Mouse (Mus musculus) cerebellum, adult (tissue): ENCODE data around the gene Nrn1l.

Experiments
- ATAC-seq: cut with Nextera tagmentation; 2 replicates; pipeline ENCODE4 v1.9.2; 2017; ENCODE audit warnings: mild to moderate bottlenecking, moderate library complexity, mixed read lengths; ENCODE audit not compliant: insufficient number of reproducible peaks, low FRiP score, low TSS enrichment

Nrn1l gene

GRCm38 (mm10) chr8:105893339-105893738 lies at the start of gene Nrn1l:
Nrn1l (plus strand) TSS chr8:105893567.
- no peak for ATAC-seq

DNA sequence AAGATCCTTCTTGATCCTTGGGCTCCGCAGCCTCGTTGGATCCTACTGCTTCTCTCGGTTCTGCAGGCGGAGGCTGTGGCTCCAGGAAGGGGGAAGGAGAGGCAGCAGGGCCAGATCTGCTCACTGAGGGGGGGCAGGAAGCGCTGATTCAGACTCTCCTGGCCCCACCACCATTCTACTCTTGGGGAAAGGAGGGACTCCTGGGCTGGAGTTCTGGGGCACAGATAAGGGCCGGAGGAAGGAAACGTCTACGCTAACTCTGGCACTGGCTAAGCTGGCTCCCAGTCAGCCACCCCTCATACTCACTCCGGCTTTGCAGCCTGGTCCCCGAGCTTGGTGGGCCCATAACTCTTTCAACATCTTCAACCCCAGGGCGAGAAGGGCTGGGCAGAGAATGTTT lies 46.7 kb upstream of the Nrn1l start:
- ATAC-seq, result no peak

- no peak for ATAC-seq
These were observed 43.4 kb upstream of the Nrn1l start for GRCm38 (mm10) chr8:105850014-105850413.

- ATAC-seq, result no peak
These were observed 42.8 kb upstream of the Nrn1l start for GRCm38 (mm10) chr8:105850611-105851010.

- ATAC-seq, result peak; percentile 60
These were observed 41.7 kb upstream of the Nrn1l start for GRCm38 (mm10) chr8:105851651-105852143.

DNA sequence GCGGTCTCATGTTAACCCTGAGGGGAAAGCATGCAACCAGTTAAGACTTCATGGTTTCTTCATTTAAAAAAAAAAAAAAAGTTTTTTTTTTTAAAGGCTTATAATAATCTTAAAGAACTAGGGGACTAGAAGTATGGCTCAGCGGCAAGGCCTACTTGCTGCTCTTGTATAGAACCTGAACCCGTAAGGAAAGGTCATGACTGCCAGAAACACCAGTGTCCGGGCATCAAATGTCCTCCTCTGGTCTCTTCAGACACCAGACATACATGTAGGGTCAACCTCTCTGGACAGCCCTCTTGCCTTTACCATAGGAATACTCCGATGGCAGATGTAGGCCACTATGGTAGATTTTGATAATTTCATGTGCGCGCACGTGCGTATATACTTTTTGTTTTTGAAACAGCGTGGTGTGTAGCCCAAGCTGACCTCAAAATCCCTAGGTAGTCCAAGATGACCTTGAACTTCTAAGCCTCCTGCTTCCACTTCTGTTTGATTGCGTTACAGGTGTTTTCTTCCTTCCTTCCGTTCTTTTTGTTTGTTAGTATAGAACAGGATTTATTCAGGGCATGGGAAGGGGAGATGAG lies 41.1 kb upstream of the Nrn1l start:
- ATAC-seq, result no peak

DNA sequence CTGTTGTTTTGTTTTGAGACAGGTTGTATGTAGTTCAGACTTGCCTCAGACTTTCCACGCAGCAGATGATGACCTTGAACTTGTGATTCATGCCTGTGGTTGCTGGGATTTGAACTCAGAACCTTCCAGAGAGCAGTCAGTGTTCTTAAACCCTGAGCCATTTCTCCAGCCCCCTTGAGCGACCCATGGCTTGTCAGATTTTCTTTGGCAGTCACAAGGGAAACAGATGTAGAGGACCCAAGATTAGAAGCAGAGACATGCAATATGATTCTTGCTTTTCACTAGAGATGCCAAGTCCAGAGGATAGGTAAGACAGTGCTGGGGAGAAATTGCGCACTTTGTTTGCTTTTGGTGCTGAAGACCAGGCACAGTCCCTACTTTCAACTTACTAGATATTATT lies 40.2 kb upstream of the Nrn1l start, which contains the start of gene Cenpt:
Gene Cenpt (minus strand): TSS at position 101 of the 400 bp plus-strand sequence.
- no peak for ATAC-seq

GRCm38 (mm10) chr8:105854303-105854702 lies 39.1 kb upstream of the Nrn1l start:
- peak; percentile 15; the same call in 1 of the 2 replicates for ATAC-seq

DNA sequence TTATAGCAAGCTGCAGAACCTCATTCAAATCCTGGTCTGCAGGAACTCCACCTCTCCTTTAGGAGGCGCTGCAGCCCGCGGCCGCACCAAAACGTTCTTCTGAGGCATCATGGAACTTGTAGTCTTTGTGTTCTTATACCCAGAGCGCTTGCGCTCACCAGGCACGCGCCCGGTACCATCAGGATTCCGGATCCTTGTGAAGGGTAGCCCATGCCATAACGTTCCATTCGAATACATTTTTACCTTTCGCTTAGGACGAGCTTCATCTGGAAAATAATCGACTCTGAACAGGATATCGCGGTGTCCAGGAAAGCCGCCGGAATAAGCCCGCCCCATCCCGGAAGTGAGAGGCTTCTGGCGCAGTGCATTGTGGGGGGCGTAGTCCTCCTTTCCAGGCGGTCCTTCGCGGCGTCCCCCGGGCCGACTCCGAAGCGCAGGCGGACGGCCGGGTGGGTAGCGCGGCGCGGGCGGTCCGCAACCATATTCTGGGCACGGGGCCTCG lies 38.6 kb upstream of the Nrn1l start, which contains the start of gene Thap11:
Gene Thap11 (plus strand): TSS at position 418 of the 502 bp plus-strand sequence.
- ATAC-seq, result peak; percentile 84

- ATAC-seq, result peak; percentile 27; the same call in 1 of the 2 replicates
These were observed 37.9 kb upstream of the Nrn1l start for GRCm38 (mm10) chr8:105855248-105856167.

DNA sequence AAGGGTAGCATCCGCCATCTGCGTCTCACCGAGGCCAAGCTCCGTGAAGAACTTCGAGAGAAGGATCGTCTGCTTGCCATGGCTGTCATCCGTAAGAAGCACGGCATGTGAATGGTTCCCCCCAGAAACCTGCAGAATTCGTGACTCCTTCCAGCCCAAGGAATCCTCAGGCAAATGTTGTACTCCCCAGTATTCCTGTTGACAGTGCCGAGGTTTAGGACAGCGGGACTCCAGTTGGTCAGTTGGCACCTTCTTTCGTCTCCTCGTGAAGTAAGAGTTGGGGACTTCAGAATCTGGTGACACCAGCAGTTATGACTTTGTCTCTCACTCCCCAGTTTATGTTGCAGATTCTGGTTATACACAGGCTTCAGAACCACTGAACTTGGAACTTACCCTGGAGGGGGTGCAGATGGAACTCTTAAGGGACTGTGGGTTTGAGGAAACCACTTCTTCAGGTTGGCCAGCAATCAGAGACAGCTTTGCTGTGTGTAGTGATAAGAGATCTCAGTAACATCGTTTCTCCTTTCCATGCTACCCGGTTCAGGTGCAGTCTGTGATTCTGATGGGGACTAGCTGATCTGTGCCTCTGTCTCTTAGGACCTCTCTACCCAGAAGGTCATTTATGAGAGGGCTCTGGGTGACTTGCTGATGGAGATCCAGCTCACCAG lies 37.1 kb upstream of the Nrn1l start:
- no peak for ATAC-seq

GRCm38 (mm10) chr8:105858495-105858894 lies 34.9 kb upstream of the Nrn1l start:
- ATAC-seq, result no peak

- no peak for ATAC-seq
These were observed 34.1 kb upstream of the Nrn1l start for GRCm38 (mm10) chr8:105859314-105859713.

DNA sequence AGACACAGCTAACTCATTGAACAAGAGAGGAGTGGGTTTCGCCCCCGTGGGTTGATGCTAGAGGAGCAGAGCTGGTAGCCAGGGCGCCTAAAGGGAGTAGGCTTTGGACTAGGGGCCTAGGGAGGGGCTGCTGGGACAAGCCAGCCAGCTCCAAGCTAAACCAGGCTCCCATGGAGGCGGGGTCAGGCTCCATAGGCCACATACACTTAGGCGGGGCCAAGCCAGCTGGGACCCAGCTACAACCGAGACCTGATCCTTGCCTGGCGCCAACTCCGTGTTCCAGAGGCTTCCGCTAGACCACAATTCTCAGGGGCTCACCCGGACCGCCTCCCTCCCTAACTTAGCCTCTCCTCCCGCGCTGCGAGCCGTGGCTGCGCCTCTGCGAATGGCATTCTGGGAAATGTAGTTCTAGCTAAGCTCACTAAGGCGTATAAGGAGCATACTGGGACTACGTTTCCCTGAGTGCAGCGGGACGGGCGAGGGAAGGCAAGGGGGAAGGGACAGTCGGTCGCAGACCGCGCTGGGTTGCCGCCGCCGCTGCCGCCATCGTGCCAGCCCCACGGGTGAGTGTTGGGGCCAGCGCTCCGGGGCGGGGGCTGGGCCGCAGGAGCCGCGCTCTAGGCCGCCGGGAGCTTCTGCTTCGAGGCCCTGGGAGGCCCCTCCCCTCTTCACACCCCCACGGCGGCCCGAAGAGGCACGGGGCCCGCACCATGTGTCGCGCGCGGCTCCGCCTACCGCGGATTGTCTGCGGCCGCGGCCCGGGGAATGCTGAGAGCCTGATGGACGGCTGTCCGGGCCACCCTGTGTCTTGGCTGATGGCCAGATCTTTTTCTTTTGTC lies 33.0 kb upstream of the Nrn1l start, which contains the start of gene Nutf2:
Gene Nutf2 (plus strand): TSS at position 438 of the 839 bp plus-strand sequence.
- ATAC-seq, result peak; percentile 93

- no peak for ATAC-seq
These were observed 31.4 kb upstream of the Nrn1l start for GRCm38 (mm10) chr8:105861951-105862350.

DNA sequence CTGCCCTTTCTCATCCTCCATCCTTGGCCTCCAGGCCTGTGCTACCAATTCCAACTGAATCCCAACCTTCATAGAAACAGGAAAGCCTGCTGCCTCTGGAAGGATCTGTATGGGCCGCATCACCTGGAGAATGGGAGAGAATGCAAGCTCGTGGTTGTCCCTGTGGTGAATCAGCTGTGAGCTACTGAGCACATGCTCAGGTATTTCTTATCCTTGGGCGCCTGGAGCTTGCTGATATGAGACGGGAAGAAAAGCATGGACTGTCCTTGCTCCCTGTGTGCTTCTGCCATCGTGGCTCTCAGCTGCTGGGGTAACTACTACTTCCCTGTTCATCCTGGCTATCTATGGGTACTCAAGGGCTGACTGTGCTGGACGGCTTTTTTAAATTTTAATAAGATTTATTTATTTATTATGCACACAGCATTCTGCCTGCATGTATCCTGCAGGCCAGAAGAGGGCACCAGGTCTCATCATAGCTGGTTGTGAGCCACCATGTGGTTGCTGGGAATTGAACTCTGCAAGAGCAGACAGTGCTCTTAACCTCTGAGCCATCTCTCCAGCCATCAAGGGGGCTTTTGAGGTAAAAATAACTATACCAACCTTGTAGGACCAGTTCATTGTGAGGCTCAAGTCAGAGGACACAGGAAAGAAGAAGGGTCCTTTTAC lies 26.9 kb upstream of the Nrn1l start:
- no peak for ATAC-seq

GRCm38 (mm10) chr8:105874301-105874700 lies 19.1 kb upstream of the Nrn1l start:
- peak; percentile 87 for ATAC-seq

- ATAC-seq, result peak; percentile 78
These were observed 12.4 kb upstream of the Nrn1l start, which contains the start of gene Edc4 for GRCm38 (mm10) chr8:105880754-105881520. Edc4 (plus strand) TSS chr8:105880881.
